27 mouse cellular contexts compared by ENCODE assay signal in genomic region chr2:3415676-3416075, GRCm38 (mm10). TPM values are rescaled to one million over a fixed set of nuclear protein-coding genes. Genes with fewer than 3 reads are reported as not detected.
DNase-seq lines count a peak whose midpoint lies in the region; ATAC-seq and TF ChIP-seq lines count a peak whose summit lies in the region.
"Had no signal": no experiment of that assay in that cellular context is flagged by ENCODE, and none has a peak within 500 bp of the region (broad histone marks: within the 10 kb centered on the region; RNA-seq: fewer than 3 reads in every experiment).

No protein-coding gene starts in this region.

- H3K9ac ChIP-seq in lung, postnatal 0 days (replicated peaks; ENCODE audit: low read depth), result no peak overlapping the region
- H3K9ac ChIP-seq: embryonic facial prominence, embryonic 13.5 days; embryonic facial prominence, embryonic 15.5 days; forebrain, embryonic 12.5 days had no signal

- TF ChIP-seq CTCF in lung, postnatal 0 days (IDR thresholded peaks at IDR 0.05), result no peak

- no peaks in the 10 kb centered on the region for H3K9me3 ChIP-seq in lung, postnatal 0 days (ENCODE audit: low read length)
- H3K9me3 ChIP-seq: embryonic facial prominence, embryonic 13.5 days; embryonic facial prominence, embryonic 15.5 days; forebrain, embryonic 10.5 days; forebrain, embryonic 12.5 days had no signal

- peak; percentile 25 for DNase-seq in lung, postnatal 0 days (ENCODE audit: low spot score)
- DNase-seq in lung, postnatal 25 days (ENCODE audit: low spot score), result no peak
- DNase-seq in NIH3T3 (ENCODE audit: low read depth) (peak; percentile 52), adipocyte (ENCODE audit: low spot score) (peak; percentile 34)
- no peak for DNase-seq in right cerebral cortex, postnatal 10 days (ENCODE audit: low spot score in 2 of 2)
- DNase-seq: adrenal gland, adult 2 months; adrenal gland, postnatal 10 days; adrenal gland, postnatal 25 days; cerebellum, adult 11 months; cerebellum, adult 18-20 months; cerebellum, adult 8-10 months; cerebellum, adult 9-11 months; cerebellum, postnatal 14 days; cerebellum, postnatal 36 days; embryo, embryonic 11 days had no signal

- H3K4me1 ChIP-seq in lung, postnatal 0 days (ENCODE audit: insufficient read depth, low read depth, low read length), result no peaks in the 10 kb centered on the region

- no peak overlapping the region for H3K4me3 ChIP-seq in lung, postnatal 0 days (ENCODE audit: low read depth, low read length)
- H3K4me3 ChIP-seq: embryonic facial prominence, embryonic 13.5 days; embryonic facial prominence, embryonic 15.5 days; erythroblast, embryonic 14.5 days; forebrain, embryonic 10.5 days; forebrain, embryonic 12.5 days had no signal

- no peak for TF ChIP-seq EP300 in lung, postnatal 0 days (IDR thresholded peaks at IDR 0.05)

- H3K4me2 ChIP-seq in lung, postnatal 0 days (replicated peaks; ENCODE audit: low read depth, low read length), result no peak overlapping the region
- H3K4me2 ChIP-seq: embryonic facial prominence, embryonic 13.5 days; embryonic facial prominence, embryonic 15.5 days; forebrain, embryonic 12.5 days had no signal

- H3K27ac ChIP-seq in lung, postnatal 0 days (ENCODE audit: low read length), result no peak overlapping the region
- H3K27ac ChIP-seq: embryonic facial prominence, embryonic 13.5 days; embryonic facial prominence, embryonic 15.5 days; forebrain, embryonic 10.5 days; forebrain, embryonic 12.5 days had no signal

- H3K27me3 ChIP-seq in lung, postnatal 0 days (replicated peaks; ENCODE audit: insufficient read depth, low read length), result no peaks in the 10 kb centered on the region

- 25% methylated on average over 1 of the region's 1 CpGs for WGBS in lung, postnatal 0 days

- H3K36me3 ChIP-seq in lung, postnatal 0 days (ENCODE audit: insufficient read depth, low read length), result no peaks in the 10 kb centered on the region
- H3K36me3 ChIP-seq: embryonic facial prominence, embryonic 13.5 days; embryonic facial prominence, embryonic 15.5 days; forebrain, embryonic 10.5 days; forebrain, embryonic 12.5 days had no signal

- no peak for ATAC-seq in lung, postnatal 0 days
- ATAC-seq: activated CD4-positive, CD25-positive, alpha-beta regulatory T cell, adult 4 months; forebrain, embryonic 14.5 days; forebrain, embryonic 16.5 days; Patski had no signal

RNA-seq across cellular contexts. Expression of gene Meig1, which starts 6.8 kb away (rescaled TPM):
- 27.0 and 34.6 TPM in 2 replicates for polyA plus RNA-seq in lung, postnatal 0 days (2015; fragmentation: Nextera tagmentation; extraction: Ambion mirVana)
- polyA plus RNA-seq: activated CD4-positive, CD25-positive, alpha-beta regulatory T cell, adult 4 months; adrenal gland, adult 2 months; C2C12; embryonic facial prominence, embryonic 11.5 days; erythroblast, embryonic 14.5 days; forebrain, embryonic 10.5 days had no signal

RNA-seq across cellular contexts. Expression of gene Dclre1c, which starts 8.3 kb away (rescaled TPM):
- 3.0 and 4.0 TPM in 2 replicates for polyA plus RNA-seq in lung, postnatal 0 days (2015; fragmentation: Nextera tagmentation; extraction: Ambion mirVana)

RNA-seq across cellular contexts. Expression of gene Olah, which starts 18.7 kb away (rescaled TPM):
- polyA plus RNA-seq in lung, postnatal 0 days (2015; fragmentation: Nextera tagmentation; extraction: Ambion mirVana), result 1.3 TPM in 1 of 2 replicates, not detected in the other
- polyA plus RNA-seq: activated CD4-positive, CD25-positive, alpha-beta regulatory T cell, adult 4 months; adrenal gland, adult 2 months; brain, embryonic 14.5 days; C2C12; embryonic facial prominence, embryonic 11.5 days; embryonic facial prominence, embryonic 13.5 days; erythroblast, embryonic 14.5 days; forebrain, embryonic 10.5 days; forebrain, embryonic 12.5 days; forebrain, embryonic 14.5 days; forebrain, embryonic 16.5 days had no signal

RNA-seq across cellular contexts. Expression of gene Suv39h2, which starts 59.2 kb away (rescaled TPM):
- polyA plus RNA-seq in lung, postnatal 0 days (2015; fragmentation: Nextera tagmentation; extraction: Ambion mirVana), result 1.3 and 1.6 TPM in 2 replicates

Comparison
In these comparisons a context has a peak if more than half of its experiments do, and no peak if none do; other contexts are left out.
1. DNase-seq: peak in lung, postnatal 0 days (single experiment), NIH3T3 (single experiment) and adipocyte (single experiment); none in lung, postnatal 25 days (single experiment) and right cerebral cortex, postnatal 10 days (0 of 2).